Mouse (Mus musculus) layer of hippocampus, postnatal 10 days (tissue): ENCODE results near the gene Fgf2. TPM values are rescaled to one million over a fixed set of nuclear protein-coding genes. Genes with fewer than 3 reads are reported as not detected.
A peak's percentile ranks its signal among the peaks of the same experiment; 100 is the strongest.

ENCODE experiments used
- DNase-seq, 2 experiments: peaks; one replicate each; pipeline ENCODE4 v3.0.0; 2021; ENCODE audit warnings: low spot score in 2 of 2
- total RNA-seq, 2 experiments: library from RNA; stranded (reverse); gene quantifications; 2 replicates each; pipeline ENCODE4 v1.2.3; 2021

Fgf2 gene
- total RNA-seq, 2 experiments from 2014 or later = 3.8 to 4.5 TPM

DNA sequence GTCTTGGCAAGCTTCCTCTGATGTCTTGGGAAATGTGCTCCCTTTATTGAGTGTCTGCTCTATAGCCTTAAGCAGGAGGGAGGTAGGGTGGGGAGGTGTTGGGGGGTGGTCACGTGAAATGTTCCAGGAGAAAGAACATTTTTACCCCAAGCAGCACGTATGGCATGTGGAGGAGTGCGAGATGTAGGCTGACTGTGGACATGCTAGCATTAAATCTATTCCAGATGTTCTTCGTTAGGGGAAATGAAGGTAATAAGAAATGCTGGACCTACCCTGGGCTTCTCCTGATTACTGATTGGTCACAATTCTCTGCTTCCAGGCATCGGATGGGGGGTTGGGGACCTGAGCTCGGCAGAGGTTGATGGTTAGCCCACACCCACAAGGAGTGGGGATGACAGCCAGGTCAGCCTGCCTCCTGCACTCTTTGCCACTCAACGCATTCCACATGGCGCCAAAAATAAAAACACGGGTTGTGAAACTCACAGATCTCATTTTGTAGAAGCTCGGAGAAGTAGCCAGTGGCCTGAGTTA lies 5.9 kb downstream of the Fgf2 start:
- no peak for DNase-seq

DNA sequence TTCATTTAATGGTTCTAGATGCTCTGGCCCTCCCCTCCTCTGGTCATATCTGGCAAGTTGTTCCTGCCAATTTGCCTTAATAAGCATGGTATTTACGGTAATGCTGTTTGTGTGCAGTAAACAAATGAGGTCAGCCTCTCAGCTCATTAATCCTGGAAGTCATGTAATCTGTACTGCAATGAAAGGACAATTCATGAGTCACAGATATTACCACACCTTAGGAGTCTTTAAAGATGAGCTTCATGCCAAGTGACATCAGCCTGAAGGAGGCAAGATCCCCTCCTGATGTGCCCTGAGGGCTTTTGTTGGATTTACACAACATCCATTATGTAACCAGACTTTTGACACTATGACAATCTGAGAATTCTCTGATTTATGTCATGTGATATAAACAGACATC lies 6.6 kb downstream of the Fgf2 start:
- DNase-seq = no peak

DNA sequence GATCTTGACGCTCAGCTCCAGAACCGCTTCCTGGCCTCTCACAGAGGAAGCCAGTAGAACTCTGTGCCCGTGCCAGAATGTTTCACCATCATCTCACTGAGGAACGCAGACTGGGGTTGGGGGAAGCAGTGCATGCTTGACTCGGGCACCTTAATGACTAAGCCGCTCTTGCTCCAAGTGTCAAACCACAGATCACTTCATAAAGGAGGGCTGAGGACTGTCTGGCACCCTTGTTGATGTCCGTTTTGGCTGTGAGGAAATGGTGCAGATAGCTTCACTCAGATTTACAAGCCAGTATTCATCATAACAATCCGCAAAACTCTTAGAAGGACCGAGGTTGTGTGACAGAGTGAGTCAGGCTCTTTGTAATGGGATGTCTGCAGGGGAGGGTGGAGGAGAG lies 12.6 kb downstream of the Fgf2 start:
- no peak for DNase-seq

DNA sequence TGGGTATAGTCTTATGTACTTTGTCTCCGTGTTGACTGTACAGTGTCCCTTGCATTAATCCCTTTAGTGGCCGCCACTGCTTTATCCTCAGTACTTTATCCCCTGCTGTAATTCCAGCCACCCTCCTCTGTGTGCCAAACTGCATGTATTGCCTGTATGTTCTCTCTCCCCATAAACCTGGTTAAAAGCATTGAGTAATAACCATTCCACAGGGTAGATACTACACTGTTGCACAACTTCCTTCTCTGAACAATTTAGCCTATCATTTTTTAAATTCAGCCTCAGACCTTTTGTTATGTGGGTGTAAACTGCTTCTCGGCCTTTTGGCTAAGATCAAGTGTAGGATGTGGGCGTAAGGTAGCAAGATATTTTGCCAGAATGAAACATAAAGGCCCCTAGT lies 17.0 kb downstream of the Fgf2 start:
- no peak for DNase-seq

DNA sequence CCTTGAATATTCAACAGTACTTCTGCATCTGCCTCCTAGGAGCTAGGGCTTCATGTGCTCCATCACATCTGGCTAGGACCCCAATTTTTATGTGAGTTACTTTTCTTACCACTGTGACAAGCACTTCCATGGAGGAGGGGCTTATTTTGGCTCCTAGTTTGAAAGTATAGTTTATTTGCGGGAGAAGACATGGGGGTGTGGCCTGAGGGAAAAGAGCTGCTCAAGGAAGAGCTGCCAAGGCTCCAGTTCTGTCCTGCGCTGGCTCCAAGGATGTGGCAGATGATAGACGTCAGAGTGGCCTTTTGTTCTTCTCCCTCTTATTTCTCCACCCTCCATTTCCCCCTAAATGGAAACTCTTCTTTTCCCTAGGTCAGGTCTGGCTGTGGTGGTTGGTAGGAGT lies 17.8 kb downstream of the Fgf2 start:
- no peak for DNase-seq

DNA sequence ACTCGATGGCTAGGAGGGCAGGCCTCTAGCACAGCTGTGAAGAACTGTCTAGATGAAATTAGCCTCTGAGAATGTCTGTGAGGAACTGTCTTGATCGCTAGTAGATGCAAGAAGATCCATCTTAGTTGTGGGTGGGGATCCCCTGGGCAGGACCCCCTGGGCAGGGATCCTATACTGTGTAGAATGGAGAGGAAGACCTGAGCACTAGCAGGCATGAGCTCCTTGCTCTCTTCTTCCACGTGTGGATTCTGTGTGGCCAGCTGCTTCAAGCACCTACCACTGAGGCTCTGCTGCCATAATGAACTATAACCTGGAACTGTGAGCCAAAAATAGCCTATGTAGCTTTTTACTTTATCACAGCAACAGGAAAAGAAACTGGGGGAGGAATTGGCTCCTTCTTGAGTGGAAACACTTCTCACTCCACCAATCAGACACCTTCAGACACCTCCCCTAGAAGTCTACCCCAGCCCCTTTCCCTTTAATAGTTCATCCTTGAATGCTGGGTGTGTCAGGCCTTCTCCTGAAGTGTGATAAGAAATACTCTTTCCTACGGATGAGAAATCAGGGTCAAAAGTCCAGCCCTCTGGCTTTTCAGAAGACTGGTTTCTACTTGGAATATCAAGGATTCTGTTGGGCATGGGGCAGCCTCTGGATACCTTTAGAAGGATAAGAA lies 18.4 kb downstream of the Fgf2 start:
- DNase-seq = no peak

DNA sequence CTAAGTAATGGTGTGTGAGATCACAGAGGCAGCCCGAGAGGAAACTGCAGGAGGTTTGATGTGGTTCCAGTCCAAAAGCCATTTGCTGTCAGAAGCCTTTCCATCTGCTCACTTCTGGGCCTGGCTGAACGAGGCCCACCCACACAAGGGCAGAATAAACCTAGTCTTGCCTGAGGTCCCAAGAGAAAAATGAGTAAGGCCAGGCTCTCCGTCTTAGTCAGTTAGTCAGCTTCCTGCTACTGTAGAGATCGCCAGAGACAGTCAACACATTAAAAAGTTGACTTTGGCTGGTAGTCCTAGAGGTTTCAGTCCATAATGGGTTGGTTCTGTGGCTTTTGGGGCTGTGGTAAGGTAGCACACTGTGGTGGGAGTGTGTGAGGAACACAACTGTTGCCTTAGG lies 22.3 kb downstream of the Fgf2 start:
- no peak for DNase-seq

DNA sequence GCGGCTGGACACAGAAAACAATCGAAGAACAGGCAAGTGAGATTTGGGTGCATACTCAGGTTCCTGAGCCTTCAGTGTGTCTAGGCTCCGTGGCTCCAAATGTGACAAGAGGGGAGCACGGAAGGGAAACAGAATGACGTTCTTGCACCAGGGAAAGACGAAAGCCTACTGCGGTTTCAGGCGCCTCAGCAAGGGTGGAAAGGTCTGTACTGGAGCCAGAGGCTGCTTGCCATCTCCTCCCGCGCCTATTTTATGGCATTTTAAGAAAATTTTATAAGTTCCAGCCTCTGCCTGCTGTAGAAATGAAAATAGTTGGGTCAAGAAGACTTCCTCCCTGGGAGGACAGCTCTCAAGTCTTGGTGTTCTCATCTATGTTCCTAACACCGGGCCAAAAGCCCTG lies 25.6 kb downstream of the Fgf2 start:
- no peak for DNase-seq

DNA sequence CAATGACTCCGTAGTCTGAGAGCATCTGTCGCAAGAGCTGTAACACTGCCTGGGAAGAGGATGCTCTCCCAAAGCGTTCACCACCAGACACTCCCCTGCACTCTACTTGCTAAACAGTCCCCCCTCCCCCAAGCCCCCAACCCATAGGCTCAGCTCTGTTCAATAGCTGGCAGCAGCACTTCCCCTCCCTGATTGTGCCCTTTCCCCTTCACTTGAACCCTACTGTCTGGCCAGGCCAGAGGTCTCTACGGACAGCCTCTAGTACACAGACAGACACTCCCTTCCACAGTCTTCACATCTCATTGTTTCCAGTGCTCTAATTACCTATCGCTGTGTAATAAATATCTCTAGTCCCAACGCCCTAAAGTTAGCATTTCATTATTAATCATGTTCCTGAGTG lies 29.8 kb downstream of the Fgf2 start:
- no peak for DNase-seq

DNA sequence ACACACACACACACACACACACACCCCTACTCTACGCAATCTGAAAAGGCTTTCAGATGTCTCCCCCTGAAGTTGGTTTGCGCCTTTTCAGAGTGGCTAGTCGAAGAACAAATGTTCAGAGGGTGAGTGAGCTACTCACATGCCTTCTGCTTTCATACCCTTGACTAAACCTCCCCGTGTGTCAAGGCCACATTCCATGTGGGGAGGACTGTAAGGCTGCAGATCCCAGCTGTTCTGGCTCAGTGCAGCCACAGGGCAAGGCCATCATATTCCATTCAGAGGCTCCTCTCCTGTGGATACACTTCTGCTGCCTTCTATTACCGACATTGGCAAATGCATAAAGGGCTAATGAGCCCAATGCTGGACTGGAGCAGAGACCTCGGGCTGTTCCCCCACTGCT lies 30.3 kb downstream of the Fgf2 start:
- DNase-seq = no peak

DNA sequence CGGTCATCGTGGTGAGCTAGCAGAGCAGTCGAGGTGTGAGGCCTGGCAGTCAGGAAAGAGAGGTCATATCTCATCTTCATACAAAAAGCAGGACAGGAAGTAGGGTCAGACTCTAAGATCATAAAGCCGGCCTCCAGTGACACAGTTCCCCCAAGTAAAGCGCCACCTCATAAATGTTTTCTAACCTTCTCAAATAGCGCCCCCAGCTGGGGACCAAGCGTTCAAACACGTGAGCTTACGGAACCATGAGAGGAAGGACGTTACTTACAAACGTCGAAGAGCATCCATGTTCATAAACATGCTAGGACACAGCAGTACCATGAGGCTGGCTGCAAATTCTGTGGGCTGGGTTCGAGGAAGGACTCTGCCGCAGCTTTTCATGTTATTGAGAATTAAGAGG lies 31.1 kb downstream of the Fgf2 start:
- no peak for DNase-seq

DNA sequence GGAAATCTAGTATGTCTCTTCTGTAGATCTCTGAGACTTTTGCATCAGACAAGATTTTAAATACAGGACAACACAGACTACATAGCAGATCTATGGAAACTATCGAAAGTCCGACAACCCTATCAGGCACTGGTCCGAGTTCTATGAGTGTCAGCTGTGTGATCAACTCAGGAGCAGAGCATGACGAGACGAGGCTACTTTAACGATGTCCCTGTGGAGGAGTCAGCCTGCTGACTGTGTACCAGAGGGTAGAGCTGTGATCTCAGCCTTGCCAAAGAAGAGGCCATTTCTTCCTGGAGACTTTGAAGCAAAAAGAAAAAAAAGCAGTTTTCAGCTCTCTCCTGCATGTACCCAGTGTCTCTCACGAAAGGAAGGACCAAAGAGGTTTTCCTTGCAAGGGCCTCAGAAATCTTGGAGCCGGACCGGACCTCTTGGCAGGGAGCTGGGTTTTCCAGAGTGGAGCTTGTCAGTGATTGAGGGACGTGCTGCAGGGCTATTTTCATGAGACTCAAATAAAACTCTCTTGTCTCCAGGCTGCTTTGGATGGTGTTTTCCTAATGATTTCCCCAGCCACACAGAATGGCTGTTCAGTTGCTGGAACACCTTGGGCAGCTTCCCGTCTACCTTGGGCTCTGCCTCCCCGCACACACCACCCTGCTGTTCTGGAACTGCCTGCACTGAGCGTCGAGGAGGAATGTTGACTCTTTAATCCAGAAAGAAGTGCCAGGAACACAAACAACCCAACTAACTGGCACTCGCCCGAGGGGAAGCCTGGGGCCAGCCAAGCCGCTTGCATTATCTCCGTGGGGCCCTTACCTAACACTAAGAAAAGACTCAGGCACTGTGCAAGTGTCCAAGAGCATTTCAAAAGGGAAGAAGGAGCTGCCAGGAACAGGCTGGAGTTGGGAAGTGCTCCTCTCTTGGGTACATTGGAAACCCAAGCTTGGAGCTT lies 32.1 kb downstream of the Fgf2 start:
- peak; percentile 17 to 21 for DNase-seq

DNA sequence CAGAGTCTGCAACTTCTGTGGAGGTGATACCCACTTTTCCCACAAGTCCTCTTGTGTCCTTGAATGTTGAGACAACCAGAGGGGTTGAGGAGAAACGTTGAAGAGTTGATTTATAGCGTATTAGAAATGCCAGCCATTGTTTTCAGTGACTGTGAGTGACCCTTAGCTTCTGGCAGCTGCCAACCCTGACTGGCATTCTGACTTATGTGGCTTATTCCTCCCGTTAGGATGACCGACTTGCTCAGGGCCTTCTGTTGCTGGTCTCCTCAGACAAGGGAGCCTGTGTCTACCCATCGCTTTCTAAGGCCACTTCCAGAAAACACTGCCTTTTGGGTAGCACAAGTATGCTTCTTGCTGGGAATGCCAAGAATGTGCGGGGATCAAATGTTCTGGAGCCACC lies 33.3 kb downstream of the Fgf2 start:
- DNase-seq = no peak

DNA sequence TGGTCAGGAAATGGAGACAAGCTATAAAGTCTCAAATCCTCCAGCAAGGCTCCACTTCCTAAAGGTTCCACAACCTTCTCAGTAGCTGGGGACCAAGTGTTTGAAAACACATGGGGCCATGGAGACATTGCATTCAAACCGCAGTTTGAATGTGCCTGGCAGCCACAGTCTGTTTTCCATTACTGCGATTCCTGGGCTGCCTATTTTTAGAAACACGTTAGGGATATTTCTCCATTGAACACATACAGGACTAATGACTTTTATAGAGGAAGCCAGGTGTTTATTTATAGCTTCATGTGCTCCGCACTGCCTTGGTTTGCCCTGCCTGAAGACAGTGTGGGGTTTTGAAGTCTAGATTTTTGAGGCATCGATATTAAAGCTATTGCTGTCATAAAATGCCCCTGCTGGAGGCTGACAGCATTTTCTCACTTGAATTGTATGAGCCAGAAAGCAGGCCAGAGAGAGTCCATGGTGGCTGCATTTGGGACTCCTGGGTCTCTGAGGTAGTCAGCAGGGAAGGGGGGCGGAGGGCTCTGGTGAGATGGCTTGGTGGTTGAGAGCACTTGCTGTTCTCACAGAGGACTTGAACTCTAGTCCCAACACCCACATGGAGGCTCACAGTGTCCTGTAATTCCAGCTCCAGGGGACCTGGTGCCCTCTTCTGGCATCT lies 35.1 kb downstream of the Fgf2 start:
- DNase-seq = no peak

DNA sequence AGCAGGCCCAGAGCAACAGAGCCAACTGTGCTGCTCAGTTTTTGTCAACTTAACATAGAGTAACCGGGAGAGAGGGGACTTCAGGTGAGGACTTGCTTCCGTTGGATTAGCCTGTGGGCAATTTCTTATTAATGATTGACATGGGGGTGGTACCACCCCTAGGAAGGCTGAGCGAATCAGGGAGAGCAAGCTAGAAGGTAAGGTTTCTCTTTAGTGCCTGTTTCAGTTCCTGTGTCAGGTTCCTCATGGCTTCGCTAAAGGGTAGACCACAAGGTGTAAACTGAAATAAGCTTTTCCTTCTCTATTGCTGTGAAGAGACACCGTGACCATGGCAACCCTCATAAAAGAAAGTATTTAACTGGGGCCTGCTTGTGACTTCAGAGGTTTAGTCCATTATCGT lies 39.2 kb downstream of the Fgf2 start:
- DNase-seq = no peak

DNA sequence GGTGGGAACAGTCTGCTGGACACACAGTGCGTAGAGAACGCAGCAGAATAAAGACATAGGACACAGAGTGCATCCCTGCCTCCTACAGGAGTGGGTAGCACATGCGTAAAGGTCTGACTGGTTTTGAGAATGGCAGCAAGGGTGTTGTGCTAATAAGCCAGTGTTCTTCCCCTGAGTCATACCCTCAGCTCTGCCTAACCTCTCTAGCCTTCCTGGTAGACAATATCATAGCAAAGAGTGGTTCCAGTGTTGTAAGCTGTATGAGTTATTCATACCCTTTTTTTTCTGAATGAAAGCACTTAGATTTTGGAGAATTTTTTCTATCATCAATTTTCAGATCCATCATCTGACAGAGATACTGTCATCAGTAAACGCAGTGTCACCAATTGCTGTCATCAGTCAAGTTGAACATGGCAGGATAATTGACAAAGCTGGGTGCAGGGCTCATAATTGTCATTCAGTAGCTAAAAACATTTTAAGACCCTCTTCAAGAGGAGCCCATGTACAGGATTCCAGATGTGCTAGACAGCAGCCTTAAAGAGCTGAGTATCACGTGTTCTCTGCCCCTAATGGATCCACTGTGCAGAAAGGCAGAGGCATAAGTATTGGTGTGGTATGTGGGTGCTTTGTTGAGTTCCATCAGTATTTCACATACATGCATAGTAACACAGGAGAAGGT lies 48.9 kb downstream of the Fgf2 start:
- DNase-seq = no peak

DNA sequence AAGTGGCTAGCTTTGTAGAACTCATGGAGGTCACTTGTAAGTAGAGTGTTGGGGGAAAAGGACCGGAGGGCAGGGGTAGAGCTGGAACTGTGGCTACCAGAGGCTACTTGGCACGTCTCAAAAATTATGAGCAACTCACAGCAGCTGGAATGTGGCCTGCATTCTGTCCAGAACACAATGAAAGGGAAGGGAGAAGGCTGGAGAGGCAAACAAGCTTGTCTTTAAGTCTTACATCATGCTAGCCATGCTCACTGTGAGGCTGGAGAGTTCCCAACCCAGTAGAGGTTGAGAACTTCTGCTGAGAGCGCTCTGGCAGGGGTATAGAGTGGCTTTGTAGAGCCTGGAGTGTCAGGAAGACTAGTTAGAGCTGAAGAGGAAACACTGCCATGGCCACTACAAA lies 49.5 kb downstream of the Fgf2 start:
- DNase-seq = no peak

DNA sequence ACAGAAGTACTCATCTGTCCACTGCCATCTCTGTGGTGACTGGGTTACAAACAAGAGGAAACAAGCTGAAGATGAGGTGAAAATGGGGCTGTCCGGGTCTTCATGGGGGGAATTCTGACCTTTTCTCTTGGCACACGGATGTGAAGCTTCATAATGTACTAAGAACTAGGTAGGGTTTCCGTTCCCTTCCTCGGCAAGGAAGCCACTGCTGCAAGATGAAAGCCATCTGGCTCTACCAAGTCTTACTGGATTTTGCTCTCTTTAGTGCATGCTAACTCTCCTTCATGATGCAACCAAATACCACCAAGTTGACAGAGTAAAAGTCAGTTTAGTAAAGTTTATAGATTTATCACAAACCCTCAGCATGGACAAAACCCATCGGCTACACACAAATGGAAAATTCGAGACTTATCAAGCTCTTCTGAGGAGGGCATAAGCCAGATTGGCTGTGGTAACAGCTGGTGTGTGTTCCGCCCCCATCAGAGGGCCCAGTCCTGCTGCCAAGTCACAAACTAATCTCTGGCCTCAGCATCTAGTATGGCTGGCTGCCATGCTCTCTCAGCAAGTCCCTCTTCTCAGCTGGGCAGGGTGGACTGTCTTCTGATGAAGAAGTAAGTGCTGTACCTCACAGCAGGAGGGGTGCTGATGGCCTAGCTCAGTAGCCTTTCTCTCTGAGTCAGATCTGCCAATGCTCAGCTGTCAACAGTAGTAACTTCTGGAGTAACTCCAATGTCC lies 50.7 kb downstream of the Fgf2 start:
- DNase-seq = peak in 1 of 2 experiments; percentile 36

DNA sequence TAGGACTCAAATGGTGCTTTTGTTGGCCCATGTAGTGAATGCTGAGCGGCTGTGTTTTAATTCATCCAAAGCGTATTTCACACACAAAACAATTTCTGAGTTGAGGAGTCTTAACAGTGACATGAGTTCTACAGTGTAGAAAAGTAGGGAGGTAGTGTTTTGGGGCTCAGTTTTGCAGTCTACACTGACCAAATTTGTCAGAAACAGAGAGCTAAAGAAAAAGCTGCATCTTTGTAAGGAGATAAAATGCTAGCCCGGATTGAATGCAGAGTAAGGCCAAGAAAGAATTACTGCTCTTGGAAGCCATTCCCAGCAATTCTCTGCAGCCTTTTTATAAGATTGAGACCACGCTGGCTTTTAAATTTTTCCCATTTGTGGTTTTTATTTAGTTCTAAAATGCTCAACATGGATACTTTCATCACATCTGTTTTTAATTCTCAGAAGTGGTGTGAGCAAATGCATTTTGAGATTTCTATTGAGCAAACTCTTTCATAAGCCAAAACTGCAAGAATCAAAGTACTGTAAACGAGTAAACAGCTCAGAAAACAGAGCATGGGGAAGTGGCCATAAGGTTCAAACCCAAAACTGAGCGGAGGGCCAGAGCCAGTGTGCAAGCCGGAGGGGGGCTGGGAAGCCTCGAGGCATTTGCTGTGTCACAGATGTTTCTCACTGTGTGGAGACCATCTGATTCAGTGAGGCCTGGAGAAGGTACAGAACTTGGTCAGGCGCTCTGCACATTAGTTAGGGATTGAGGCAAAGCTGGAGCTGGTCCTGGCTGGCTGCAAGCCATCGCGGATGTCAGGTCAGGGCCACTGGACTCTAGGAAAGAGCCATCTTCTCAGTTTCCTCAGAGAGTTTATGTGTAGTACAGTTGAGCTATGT lies 53.8 kb downstream of the Fgf2 start:
- no peak for DNase-seq

DNA sequence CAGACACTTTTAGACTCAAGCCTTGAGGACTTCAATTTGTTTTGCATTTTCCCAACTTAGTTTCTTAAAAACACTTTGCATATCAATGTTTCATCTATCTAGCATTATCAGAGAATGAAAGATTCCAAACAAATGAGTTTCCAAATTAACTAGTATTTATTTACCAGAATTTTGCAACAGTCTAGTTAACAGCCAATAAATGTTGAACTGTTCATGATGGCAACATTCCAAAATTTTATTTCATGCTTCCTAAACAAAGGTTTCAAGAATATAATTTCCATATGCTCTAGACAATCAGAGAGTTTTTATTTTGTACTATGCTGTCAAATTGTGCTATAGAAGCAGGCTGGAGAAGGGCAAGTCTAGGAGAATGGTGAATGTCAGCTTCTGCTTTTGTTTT lies 59.5 kb downstream of the Fgf2 start:
- DNase-seq = no peak
